21 mouse cellular contexts compared by ENCODE assay signal in the genomic region with DNA sequence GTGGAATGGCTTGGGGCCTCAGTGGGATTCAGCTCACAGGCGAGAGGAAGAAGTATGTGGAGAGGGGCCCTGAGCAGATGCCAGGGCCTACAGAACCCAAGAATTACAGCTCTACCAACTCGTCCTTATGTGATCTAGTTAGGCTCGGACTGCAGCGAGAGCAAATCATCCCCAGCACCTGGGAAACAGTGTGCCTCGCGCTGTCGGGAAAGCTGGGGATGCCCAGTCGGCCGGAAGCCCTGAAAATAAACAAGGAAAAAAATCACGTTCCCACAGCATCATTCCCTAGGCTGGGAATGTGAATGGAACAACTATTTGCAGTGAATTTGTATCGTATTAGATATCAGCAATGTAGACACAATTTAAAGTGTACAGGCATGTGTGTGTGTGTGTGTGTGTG. TPM values are rescaled to one million over a fixed set of nuclear protein-coding genes. Genes with fewer than 3 reads are reported as not detected.
DNase-seq lines count a peak whose midpoint lies in the region; TF ChIP-seq lines count a peak whose summit lies in the region.
"Had no signal": no experiment of that assay in that cellular context is flagged by ENCODE, and none has a peak within 500 bp of the region (broad histone marks: within the 10 kb centered on the region; RNA-seq: fewer than 3 reads in every experiment).

No protein-coding gene starts in this region.

- H3K4me3 ChIP-seq in lung, adult 2 months (replicated peaks; ENCODE audit: extremely low read depth, low read depth, low read length) = peak overlapping the region; percentile 36
- H3K4me3 ChIP-seq: embryonic facial prominence, embryonic 13.5 days; embryonic facial prominence, embryonic 15.5 days; erythroblast, embryonic 14.5 days; forebrain, embryonic 10.5 days; forebrain, embryonic 12.5 days had no signal

- H3K4me1 ChIP-seq in lung, adult 2 months (ENCODE audit: control insufficient read depth, insufficient read depth, low read length) = no peaks in the 10 kb centered on the region

- no peak for DNase-seq in lung, adult 2 months
- DNase-seq in lung, adult 18-20 months = no peak
- peak; percentile 51 for DNase-seq in lung, postnatal 10 days
- DNase-seq in lung, postnatal 14 days = peak; percentile 29
- DNase-seq in lung, postnatal 4 days = peak; percentile 39 to 75
- no peak for DNase-seq in yolk sac, embryonic 10.5 days (ENCODE audit: low spot score)
- DNase-seq in testis, postnatal 14 days (ENCODE audit: low spot score) = no peak
- DNase-seq: adrenal gland, adult 2 months; adrenal gland, postnatal 10 days; adrenal gland, postnatal 25 days; cerebellum, adult 11 months; cerebellum, adult 18-20 months; cerebellum, adult 8-10 months; cerebellum, adult 9-11 months; cerebellum, postnatal 36 days; embryo, embryonic 11 days had no signal

- WGBS in lung, adult 2 months = 47% methylated on average over 11 of the region's 11 CpGs

- no peak for TF ChIP-seq POLR2A in lung, adult 2 months (IDR thresholded peaks at IDR 0.05; ENCODE audit: borderline replicate concordance, extremely low read depth, low read depth, low read length)

- TF ChIP-seq CTCF in lung, adult 2 months (IDR thresholded peaks at IDR 0.05; ENCODE audit: insufficient read depth, low read length) = no peak

RNA-seq across cellular contexts. Expression of gene Slc4a5, which starts 13.3 kb away (rescaled TPM):
- 56.7 and 62.3 TPM in 2 replicates for polyA plus RNA-seq in lung, adult 2 months (2012; rRNA removed)

RNA-seq across cellular contexts. Expression of gene Dctn1, which starts 40.6 kb away (rescaled TPM):
- polyA plus RNA-seq in lung, adult 2 months (2012; rRNA removed) = 146 and 155 TPM in 2 replicates

RNA-seq across cellular contexts. Expression of gene 1700003E16Rik, which starts 50.1 kb away (rescaled TPM):
- 4.6 and 5.5 TPM in 2 replicates for polyA plus RNA-seq in lung, adult 2 months (2012; rRNA removed)
- polyA plus RNA-seq: erythroblast, embryonic 14.5 days had no signal

RNA-seq across cellular contexts. Expression of gene Wdr54, which starts 50.1 kb away (rescaled TPM):
- 5.3 and 6.9 TPM in 2 replicates for polyA plus RNA-seq in lung, adult 2 months (2012; rRNA removed)

Comparison
In these comparisons a context has a peak if more than half of its experiments do, and no peak if none do; other contexts are left out.
1. DNase-seq: peak in lung, postnatal 10 days (single experiment), lung, postnatal 14 days (single experiment) and lung, postnatal 4 days (2 of 2); none in lung, adult 2 months (single experiment), lung, adult 18-20 months (0 of 2), yolk sac, embryonic 10.5 days (single experiment) and testis, postnatal 14 days (single experiment).